Mouse (Mus musculus): ENCODE measurements around the gene Gpatch8.

The Gpatch8 gene

GRCm38 (mm10) chr11:102449043-102450008 is 106.9 kb downstream of the Gpatch8 start:
- DNase-seq (ENCODE audit: low read depth, low spot score): no peak

GRCm38 (mm10) chr11:102448327-102448726 is 107.9 kb downstream of the Gpatch8 start:
- DNase-seq (ENCODE audit: low read depth, low spot score): peak; percentile 83

GRCm38 (mm10) chr11:102447497-102447896 is 108.7 kb downstream of the Gpatch8 start, which contains the start of gene Fam171a2:
TSS of gene Fam171a2 (minus strand) at chr11:102447682.
- peak; percentile 69 for DNase-seq (ENCODE audit: low read depth, low spot score)

GRCm38 (mm10) chr11:102446581-102447461 is 109.4 kb downstream of the Gpatch8 start:
- peak; percentile 47 for DNase-seq (ENCODE audit: low read depth, low spot score)

- DNase-seq (ENCODE audit: low read depth, low spot score): no peak
Measured at GRCm38 (mm10) chr11:102445891-102446361, 110.3 kb downstream of the Gpatch8 start.

GRCm38 (mm10) chr11:102445264-102445890 is 110.8 kb downstream of the Gpatch8 start:
- peak; percentile 98 for DNase-seq (ENCODE audit: low read depth, low spot score)

GRCm38 (mm10) chr11:102444781-102445180 is 111.4 kb downstream of the Gpatch8 start:
- DNase-seq (ENCODE audit: low read depth, low spot score): peak; percentile 60

GRCm38 (mm10) chr11:102444321-102444720 is 111.9 kb downstream of the Gpatch8 start:
- no peak for DNase-seq (ENCODE audit: low read depth, low spot score)

GRCm38 (mm10) chr11:102443740-102444139 is 112.5 kb downstream of the Gpatch8 start:
- DNase-seq (ENCODE audit: low read depth, low spot score): no peak

GRCm38 (mm10) chr11:102442089-102442488 is 114.1 kb downstream of the Gpatch8 start:
- DNase-seq (ENCODE audit: low read depth, low spot score): no peak

GRCm38 (mm10) chr11:102441434-102441833 is 114.8 kb downstream of the Gpatch8 start:
- peak; percentile 82 for DNase-seq (ENCODE audit: low read depth, low spot score)

GRCm38 (mm10) chr11:102440255-102440654 is 115.9 kb downstream of the Gpatch8 start:
- no peak for DNase-seq (ENCODE audit: low read depth, low spot score)

- DNase-seq (ENCODE audit: low read depth, low spot score): no peak
Measured at GRCm38 (mm10) chr11:102439093-102440082, 116.8 kb downstream of the Gpatch8 start.

- peak; percentile 83 for DNase-seq (ENCODE audit: low read depth, low spot score)
Measured at GRCm38 (mm10) chr11:102438212-102439092, 117.7 kb downstream of the Gpatch8 start.

- peak; percentile 96 for DNase-seq (ENCODE audit: low read depth, low spot score)
Measured at GRCm38 (mm10) chr11:102437120-102438061, 118.8 kb downstream of the Gpatch8 start.

- peak; percentile 28 for DNase-seq (ENCODE audit: low read depth, low spot score)
Measured at GRCm38 (mm10) chr11:102436471-102436790, 119.8 kb downstream of the Gpatch8 start.

GRCm38 (mm10) chr11:102435754-102436470 is 120.3 kb downstream of the Gpatch8 start:
- no peak for DNase-seq (ENCODE audit: low read depth, low spot score)

All from R1 (cell line).